Mouse (Mus musculus) ES-E14 (cell line): ENCODE measurements at regions not wholly inside any gene's neighbourhood (a gene's known extent, or its start where the extent isn't known, plus 50 kb on each side); places are given as distances from the start of the nearest gene placed in this dataset.

ENCODE experiments used
- DNase-seq: peaks from one replicate; pipeline ENCODE4 v3.0.0-alpha.2; 2013; ENCODE audit warnings: low read depth, low spot score
- H3K27ac ChIP-seq: 2 replicates; pipeline ENCODE4 v1.5.1; 2012; ENCODE audit warnings: low read depth, mild to moderate bottlenecking, low read length, moderate library complexity, mixed read lengths; ENCODE audit not compliant: poor library complexity, insufficient read depth, severe bottlenecking
- H3K36me3 ChIP-seq: 2 replicates; pipeline ENCODE4 v1.6.1; 2012; ENCODE audit warnings: mild to moderate bottlenecking, low read length, moderate library complexity, mixed read lengths; ENCODE audit not compliant: control insufficient read depth, poor library complexity, insufficient read depth, severe bottlenecking
- H3K4me1 ChIP-seq, 2 experiments: fragments of 150-350 bp in 1 of 2; sonication (generic) in 1 of 2; 2 replicates each; pipeline ENCODE4 v1.6.1; 2012; ENCODE audit warnings: low read length in 2 of 2, mild to moderate bottlenecking in 1 of 2, mixed read lengths in 1 of 2; ENCODE audit not compliant: control insufficient read depth in 2 of 2, insufficient read depth in 2 of 2, poor library complexity in 1 of 2
- H3K4me3 ChIP-seq, 2 experiments: fragments of 150-350 bp in 1 of 2; sonication (generic) in 1 of 2; 2 replicates each; pipeline ENCODE4 v1.5.1; 2012; ENCODE audit warnings: low read length in 2 of 2, low read depth in 1 of 2, mild to moderate bottlenecking in 1 of 2, mixed read lengths in 1 of 2; ENCODE audit not compliant: insufficient read depth in 1 of 2, poor library complexity in 1 of 2, severe bottlenecking in 1 of 2
- H3K9ac ChIP-seq: 2 replicates; pipeline ENCODE4 v1.6.1; 2012; ENCODE audit warnings: low read depth, mild to moderate bottlenecking, low read length, mixed read lengths; ENCODE audit not compliant: poor library complexity, insufficient read depth, severe bottlenecking
- H3K9me3 ChIP-seq: fragments of 150-350 bp; sonication (generic); 2 replicates; pipeline ENCODE4 v1.6.1; 2012; ENCODE audit warnings: low read depth, mild to moderate bottlenecking, low read length; ENCODE audit not compliant: control insufficient read depth, insufficient read depth
- CHD2 ChIP-seq: IDR thresholded peaks from 2 replicates; pipeline ENCODE4 v1.6.1; 2014; ENCODE audit warnings: mild to moderate bottlenecking, low read depth, low read length, inconsistent platforms
- HCFC1 ChIP-seq: IDR thresholded peaks from 2 replicates; pipeline ENCODE4 v1.6.1; 2012; ENCODE audit warnings: low read length, inconsistent platforms, borderline replicate concordance; ENCODE audit not compliant: insufficient read depth
- MAFK ChIP-seq: IDR thresholded peaks from 2 replicates; pipeline ENCODE4 v1.6.1; 2014; ENCODE audit warnings: mild to moderate bottlenecking, low read depth, low read length, inconsistent platforms; ENCODE audit not compliant: insufficient read depth
- ZC3H11A ChIP-seq: IDR thresholded peaks from 2 replicates; pipeline ENCODE4 v1.6.1; 2012; ENCODE audit warnings: low read depth, mild to moderate bottlenecking, inconsistent platforms, low read length, borderline replicate concordance
- ZNF384 ChIP-seq: IDR thresholded peaks from 2 replicates; pipeline ENCODE4 v1.6.1; 2012; ENCODE audit warnings: low read depth, low read length, inconsistent platforms
- in situ Hi-C, 2 experiments: fragments of 600-800 bp; cut with MboI; formaldehyde crosslinking; loops; one replicate each; pipeline ENCODE4 v1.15.1; 2025; ENCODE audit warnings: low sequenced_read_pairs in 2 of 2, inconsistent platforms in 1 of 2; ENCODE audit not compliant: unreplicated experiment in 2 of 2

- no peak overlapping the region for H3K9ac ChIP-seq
- in situ Hi-C loops = no loop called here
- TF ChIP-seq CHD2 = no peak
- TF ChIP-seq MAFK = no peak
- no peak for TF ChIP-seq HCFC1
- TF ChIP-seq ZNF384 = no peak
- no peak for TF ChIP-seq ZC3H11A
- H3K4me1 ChIP-seq = no peaks in the 10 kb centered on the region
- H3K4me3 ChIP-seq = no peak overlapping the region
- no peaks in the 10 kb centered on the region for H3K9me3 ChIP-seq
- DNase-seq = no peak
- H3K36me3 ChIP-seq = no peaks in the 10 kb centered on the region
- no peak overlapping the region for H3K27ac ChIP-seq
Measured at GRCm38 (mm10) chr13:15845806-15846205, 165.8 kb upstream of the Inhba start.

- no peak for TF ChIP-seq CHD2
- no peak for TF ChIP-seq ZNF384
- no peak for TF ChIP-seq ZC3H11A
- no peak for TF ChIP-seq MAFK
- TF ChIP-seq HCFC1 = no peak
- H3K4me3 ChIP-seq = no peak overlapping the region
- H3K27ac ChIP-seq = no peak overlapping the region
- no peak for DNase-seq
- in situ Hi-C loops = no loop called here
- no peaks in the 10 kb centered on the region for H3K36me3 ChIP-seq
- no peaks in the 10 kb centered on the region for H3K9me3 ChIP-seq
- no peaks in the 10 kb centered on the region for H3K4me1 ChIP-seq
- no peak overlapping the region for H3K9ac ChIP-seq
Measured at GRCm38 (mm10) chr13:15848017-15848416, 163.6 kb upstream of the Inhba start.

GRCm38 (mm10) chr13:15849129-15849528, 162.5 kb upstream of the Inhba start:
- Histone ChIP-seq H3K9me3 (no peaks in the 10 kb centered on the region), H3K36me3 (no peaks in the 10 kb centered on the region), H3K4me1 (no peaks in the 10 kb centered on the region), H3K9ac (no peak overlapping the region), H3K4me3 (no peak overlapping the region), H3K27ac (no peak overlapping the region)
- in situ Hi-C loops = no loop called here
- TF ChIP-seq ZNF384 (no peak), HCFC1 (no peak), MAFK (no peak), ZC3H11A (no peak), CHD2 (no peak)
- DNase-seq = no peak

GRCm38 (mm10) chr13:15850358-15850757, 161.3 kb upstream of the Inhba start:
- no peak overlapping the region for H3K4me3 ChIP-seq
- H3K4me1 ChIP-seq = no peaks in the 10 kb centered on the region
- no peak overlapping the region for H3K9ac ChIP-seq
- no peak for DNase-seq
- H3K36me3 ChIP-seq = no peaks in the 10 kb centered on the region
- in situ Hi-C loops = no loop called here
- no peaks in the 10 kb centered on the region for H3K9me3 ChIP-seq
- no peak overlapping the region for H3K27ac ChIP-seq
- TF ChIP-seq CHD2 (no peak), ZNF384 (no peak), HCFC1 (no peak), ZC3H11A (no peak), MAFK (no peak)

GRCm38 (mm10) chr13:15853022-15853566, 158.6 kb upstream of the Inhba start:
- H3K27ac ChIP-seq = no peak overlapping the region
- in situ Hi-C loops = no loop called here
- no peak for TF ChIP-seq ZC3H11A
- TF ChIP-seq ZNF384 = no peak
- no peak for TF ChIP-seq MAFK
- TF ChIP-seq CHD2 = no peak
- TF ChIP-seq HCFC1 = no peak
- DNase-seq = no peak
- H3K4me3 ChIP-seq = no peak overlapping the region
- no peak overlapping the region for H3K9ac ChIP-seq
- no peaks in the 10 kb centered on the region for H3K9me3 ChIP-seq
- no peaks in the 10 kb centered on the region for H3K36me3 ChIP-seq
- no peaks in the 10 kb centered on the region for H3K4me1 ChIP-seq
